Mouse (Mus musculus) embryonic stem cell, embryonic (primary cell): ENCODE data around the gene Cubn.

ENCODE experiments used
- CTCF ChIA-PET, 4 experiments: fragments of 300-600 bp in 2 of 4; fragments of 350-600 bp in 2 of 4; sonication (Branson Sonifier 250); formaldehyde crosslinking; loops; one replicate each; lab custom pipeline; 2022; ENCODE audit warnings: inconsistent platforms in 2 of 4; lab: Charles Lee
- POLR2A ChIA-PET, 4 experiments: fragments of 300-600 bp in 2 of 4; fragments of 350-600 bp in 2 of 4; sonication (Branson Sonifier 250); formaldehyde crosslinking; loops; one replicate each; lab custom pipeline; 2022; ENCODE audit warnings: antibody characterized with exemption in 4 of 4, inconsistent platforms in 1 of 4; lab: Charles Lee

The Cubn gene

DNA sequence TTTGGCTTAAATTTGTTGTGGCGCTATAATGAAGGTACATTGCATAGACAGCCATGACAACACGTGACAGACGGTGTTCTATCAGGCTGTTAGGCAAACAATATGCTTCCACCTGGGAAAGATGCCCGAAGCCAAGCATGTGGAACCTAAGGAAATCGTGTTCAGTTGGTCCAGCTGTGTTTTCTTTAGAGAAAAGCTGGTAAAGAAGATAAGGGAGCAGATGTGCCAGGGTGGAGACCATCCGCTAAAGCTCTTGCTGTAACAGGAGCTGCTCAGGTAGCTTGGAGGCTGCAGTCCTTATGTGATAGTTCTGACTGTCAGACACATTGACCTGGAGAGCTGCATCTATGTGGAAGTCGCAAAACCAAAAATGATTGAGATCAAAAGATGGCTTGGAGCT lies 7.6 kb upstream of the Cubn start:
- ChIA-PET CTCF (no interaction called here), POLR2A (no interaction called here)

DNA sequence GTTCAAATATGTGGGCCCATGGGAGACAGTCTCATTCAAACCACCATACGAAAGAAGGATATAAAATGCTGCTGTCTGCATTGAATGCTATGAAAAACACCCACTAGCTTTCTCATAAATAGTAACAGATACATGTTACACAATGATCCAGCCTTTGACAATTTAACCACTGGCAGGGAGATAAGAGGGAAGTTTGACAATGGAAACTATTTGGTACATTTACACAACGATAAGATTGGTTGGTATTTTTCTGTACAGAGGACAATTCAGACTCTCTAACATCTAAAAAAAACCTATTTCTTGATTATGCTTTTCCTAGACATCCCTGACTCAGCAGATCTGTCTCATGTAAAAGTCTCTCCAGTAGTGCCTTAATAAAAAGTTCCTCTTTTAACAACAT lies 4.5 kb upstream of the Cubn start:
- ChIA-PET CTCF (no interaction called here), POLR2A (no interaction called here)

- ChIA-PET POLR2A (interaction anchor here in 2 of 4 experiments (0.6 to 0.8 kb wide), 3 partner anchors 36 to 198 kb away, joined by 3 to 4 read pairs (median 4); no protein-coding TSS in a partner anchor), CTCF (no interaction called here)
These were observed 1.3 kb upstream of the Cubn start for GRCm38 (mm10) chr2:13492927-13493326.

DNA sequence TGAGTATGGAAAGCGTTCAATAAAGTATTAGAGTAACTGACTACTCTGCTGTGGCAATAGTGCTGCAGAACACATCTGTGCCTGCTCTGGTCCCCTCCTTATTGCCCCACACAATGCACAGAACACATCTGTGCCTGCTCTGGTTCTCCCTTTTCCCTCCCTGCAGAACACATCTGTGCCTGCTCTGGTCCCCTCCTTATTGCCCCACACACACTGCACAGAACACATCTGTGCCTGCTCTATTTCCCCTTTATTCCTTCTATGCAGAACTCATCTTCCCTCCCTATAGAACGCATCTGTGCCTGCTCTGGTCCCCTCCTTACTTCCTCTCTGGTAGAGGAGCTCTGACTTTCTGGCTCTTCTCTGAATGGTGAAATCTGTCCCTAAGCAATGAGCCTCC lies 1.1 kb downstream of the Cubn start:
- ChIA-PET POLR2A (no interaction called here), CTCF (no interaction called here)

DNA sequence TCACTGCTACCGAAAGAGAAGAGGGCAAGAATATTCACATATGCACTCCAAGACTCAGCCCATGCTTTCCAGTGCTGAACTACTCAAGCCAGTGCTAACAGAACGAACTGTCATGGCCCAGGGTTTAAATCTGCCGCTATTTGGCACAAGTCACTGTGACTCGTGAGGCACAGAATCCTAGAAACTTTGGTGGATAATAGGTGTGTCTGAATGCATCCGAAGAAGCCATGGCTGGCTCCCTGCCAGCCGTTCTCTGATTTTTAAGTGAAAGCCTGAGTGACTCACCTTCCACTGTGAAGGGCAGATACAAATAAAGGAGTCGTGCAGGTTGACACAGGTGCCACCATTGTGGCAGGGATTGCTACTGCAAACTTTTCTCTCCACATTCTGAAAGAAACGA lies 5.1 kb downstream of the Cubn start:
- POLR2A ChIA-PET: no interaction called here
- CTCF ChIA-PET: interaction anchor here in 1 of 4 experiments (0.7 kb wide), 1 partner anchor 107 kb away, joined by 30 read pairs; no protein-coding TSS in a partner anchor

DNA sequence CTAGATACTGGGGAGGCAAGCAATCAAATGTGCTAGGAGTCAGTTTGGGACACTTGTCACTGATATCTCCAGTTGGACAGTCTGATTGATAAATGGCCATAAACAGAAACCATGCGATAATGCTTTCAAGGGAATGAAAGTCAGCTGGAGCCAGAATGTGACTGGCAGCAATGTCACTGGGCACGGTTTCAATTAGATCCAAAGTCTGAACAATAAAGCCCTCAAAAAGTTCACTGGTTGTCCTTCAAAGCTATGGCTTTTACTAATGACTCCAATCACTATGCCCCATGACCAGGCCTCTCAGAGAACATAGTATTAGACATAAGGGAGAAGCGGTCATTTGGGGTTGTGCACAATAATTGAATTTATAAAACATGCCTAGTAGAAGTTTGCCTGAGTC lies 7.0 kb downstream of the Cubn start:
- ChIA-PET CTCF (no interaction called here), POLR2A (interaction anchor here in 1 of 4 experiments (0.6 kb wide), 1 partner anchor 1074 kb away, joined by 6 read pairs; no protein-coding TSS in a partner anchor)

DNA sequence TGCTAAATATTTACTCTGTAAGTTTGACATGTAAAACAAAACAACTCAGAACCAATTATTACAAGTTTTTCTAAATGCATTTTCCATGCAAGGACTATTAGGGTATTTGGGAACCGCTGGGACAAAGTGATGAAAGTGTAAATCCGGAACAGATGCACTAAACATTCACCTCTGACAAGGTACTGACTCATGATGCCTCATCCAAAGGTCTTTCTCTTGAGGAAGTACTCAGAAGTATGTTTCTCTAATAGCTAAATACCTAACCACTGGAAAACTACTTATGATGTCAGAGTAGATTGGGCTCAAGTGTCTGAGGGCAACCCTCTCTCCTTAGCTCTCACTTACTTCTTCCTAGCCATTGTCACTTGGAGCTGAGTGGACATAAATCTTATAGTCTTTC lies 10.9 kb downstream of the Cubn start:
- CTCF ChIA-PET: no interaction called here
- POLR2A ChIA-PET: interaction anchor here in 1 of 4 experiments (1.1 kb wide), 1 partner anchor 103 kb away, joined by 3 read pairs; no protein-coding TSS in a partner anchor

GRCm38 (mm10) chr2:13479165-13479564 lies 12.4 kb downstream of the Cubn start:
- ChIA-PET POLR2A (no interaction called here), CTCF (no interaction called here)

DNA sequence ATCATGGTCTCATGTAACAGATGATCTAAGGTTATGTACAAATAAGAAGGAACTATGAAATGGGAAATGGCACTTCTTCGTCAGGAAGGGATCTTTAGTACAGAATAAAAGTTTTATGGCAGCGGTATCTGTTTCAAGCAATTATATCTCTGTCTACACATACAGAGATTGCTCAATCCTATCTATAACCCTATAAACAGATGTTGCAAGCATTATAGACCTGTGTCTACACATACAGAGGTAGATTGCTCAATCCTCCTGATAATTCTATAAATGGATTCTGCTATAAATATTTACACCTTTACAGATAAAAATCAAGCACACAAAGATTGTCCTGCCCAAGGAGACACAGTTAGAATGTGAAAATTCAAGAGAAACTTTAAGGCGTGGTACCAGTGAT lies 21.5 kb downstream of the Cubn start:
- POLR2A ChIA-PET: no interaction called here
- CTCF ChIA-PET: no interaction called here

GRCm38 (mm10) chr2:13469641-13470040 lies 22.0 kb downstream of the Cubn start:
- POLR2A ChIA-PET: no interaction called here

GRCm38 (mm10) chr2:13466685-13467084 lies 24.9 kb downstream of the Cubn start:
- ChIA-PET POLR2A (no interaction called here), CTCF (interaction anchor here in 1 of 4 experiments (0.7 kb wide), 1 partner anchor 199 kb away, joined by 8 read pairs; no protein-coding TSS in a partner anchor)

More at GRCm38 (mm10) chr2:13469641-13470040, 22.0 kb downstream of the Cubn start:
- CTCF ChIA-PET: no interaction called here

DNA sequence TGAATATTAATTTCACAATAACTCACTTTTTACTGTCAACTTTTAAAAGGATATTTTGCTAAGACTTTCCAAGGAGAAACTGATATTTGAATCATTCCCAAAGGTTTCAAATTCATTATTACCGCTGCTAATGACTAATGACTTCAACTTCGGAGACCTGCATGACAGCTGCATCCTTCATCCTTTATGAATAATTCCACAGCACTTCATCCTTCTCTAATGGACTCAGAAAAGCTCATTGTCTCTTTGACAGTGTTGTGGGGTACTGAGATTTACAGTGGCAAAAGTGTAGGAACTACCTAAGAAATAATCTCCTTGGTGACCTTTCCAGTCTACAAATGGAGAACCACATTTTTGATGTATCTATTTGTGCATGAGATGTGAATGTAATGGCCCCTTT lies 33.5 kb downstream of the Cubn start:
- CTCF ChIA-PET: no interaction called here

GRCm38 (mm10) chr2:13456821-13457220 lies 34.8 kb downstream of the Cubn start:
- CTCF ChIA-PET: no interaction called here
- POLR2A ChIA-PET: no interaction called here

More for the DNA sequence above, 33.5 kb downstream of the Cubn start:
- POLR2A ChIA-PET: no interaction called here

GRCm38 (mm10) chr2:13451495-13452491 lies 39.8 kb downstream of the Cubn start:
- ChIA-PET CTCF (no interaction called here), POLR2A (no interaction called here)

- POLR2A ChIA-PET: no interaction called here
- CTCF ChIA-PET: no interaction called here
These were observed 40.7 kb downstream of the Cubn start for GRCm38 (mm10) chr2:13450895-13451294.

DNA sequence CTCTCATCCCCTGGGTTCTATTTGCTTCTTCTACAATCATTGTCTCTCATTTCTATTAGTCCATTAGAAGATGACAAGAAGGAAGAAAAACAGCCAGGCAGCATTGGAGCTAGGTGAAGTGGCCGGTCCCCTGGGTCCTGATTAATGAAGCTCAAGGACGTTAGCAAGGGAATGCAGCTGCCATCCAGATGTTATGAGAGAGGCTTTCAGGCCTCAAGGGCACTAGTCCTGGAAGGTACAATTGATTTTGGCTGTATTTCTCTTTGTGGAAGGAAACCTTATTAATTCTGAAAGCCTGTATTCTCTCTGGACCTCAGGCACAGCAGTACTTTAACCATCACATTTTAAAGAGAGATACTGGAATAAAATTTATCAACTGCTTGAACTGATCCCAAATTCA lies 41.1 kb downstream of the Cubn start:
- POLR2A ChIA-PET: no interaction called here
- CTCF ChIA-PET: no interaction called here

DNA sequence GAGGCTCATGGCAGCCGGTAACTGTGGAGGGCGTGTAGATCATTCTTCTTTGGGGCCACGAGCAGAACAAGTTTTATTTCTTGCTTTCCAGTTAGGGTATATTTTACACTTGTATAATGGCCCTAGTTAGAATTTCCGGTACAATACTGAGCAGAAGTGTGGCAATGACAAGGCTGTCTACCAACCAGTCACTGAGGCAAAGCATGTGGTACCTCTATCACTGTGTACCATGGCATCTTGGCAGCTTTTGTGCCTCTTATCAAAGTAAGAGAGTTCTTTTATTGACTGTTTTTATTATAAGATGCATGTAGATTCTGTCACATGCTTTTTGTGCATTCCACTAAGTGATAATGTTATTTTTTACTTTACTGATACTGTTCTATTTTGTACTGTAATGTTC lies 46.5 kb downstream of the Cubn start:
- ChIA-PET CTCF (no interaction called here), POLR2A (no interaction called here)

- POLR2A ChIA-PET: no interaction called here
These were observed 52.6 kb downstream of the Cubn start for GRCm38 (mm10) chr2:13438983-13439382.

DNA sequence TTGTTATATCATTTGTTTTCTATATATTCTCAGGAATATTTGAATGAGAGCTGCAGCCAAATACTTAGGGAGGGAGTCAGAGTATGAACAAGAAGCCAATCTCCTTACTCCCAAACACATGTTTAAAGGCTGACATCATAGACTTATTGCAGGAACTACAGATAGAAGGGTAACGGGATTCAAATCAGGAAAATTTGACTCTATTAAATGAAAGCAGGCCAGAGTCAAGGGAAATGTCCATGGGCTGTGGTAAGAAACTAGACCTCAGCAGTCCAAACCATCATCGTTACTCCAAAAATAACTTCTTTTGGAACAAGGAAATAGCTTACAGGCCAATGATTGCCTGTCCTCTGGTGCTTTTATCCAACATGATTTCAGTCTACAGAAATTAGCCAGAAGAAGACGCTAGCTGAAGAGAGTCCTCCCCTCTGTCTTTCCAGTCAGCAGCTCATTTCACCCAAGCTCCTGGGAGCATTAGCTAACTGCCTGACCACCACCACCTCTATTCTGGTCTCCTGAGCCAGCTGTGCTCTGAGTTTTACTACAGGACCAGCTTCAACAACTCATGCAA lies 53.3 kb downstream of the Cubn start:
- CTCF ChIA-PET: no interaction called here
- POLR2A ChIA-PET: interaction anchor here in 1 of 4 experiments (0.6 kb wide), 1 partner anchor 172 kb away, joined by 3 read pairs; no protein-coding TSS in a partner anchor

More at GRCm38 (mm10) chr2:13438983-13439382, 52.6 kb downstream of the Cubn start:
- CTCF ChIA-PET: no interaction called here

- ChIA-PET CTCF (no interaction called here), POLR2A (no interaction called here)
These were observed 59.6 kb downstream of the Cubn start for GRCm38 (mm10) chr2:13432002-13432401.
